Mouse (Mus musculus) layer of hippocampus, postnatal 10 days (tissue): ENCODE data around the gene 4930519G04Rik. TPM values are rescaled to one million over a fixed set of nuclear protein-coding genes. Genes with fewer than 3 reads are reported as not detected.
"Not testable (repeated sequence)": the region's sequence is repeated elsewhere in the genome, so short reads cannot be mapped to it uniquely, and the experiment has no call there.

ENCODE experiments used
- DNase-seq, 2 experiments: peaks; one replicate each; pipeline ENCODE4 v3.0.0; 2021; ENCODE audit warnings: low spot score in 2 of 2
- long read RNA-seq: library from polyadenylated mRNA; stranded (forward); transcript quantifications from one replicate; pipeline ENCODE4 v2.0.0, GENCODE M21; 2023
- total RNA-seq, 2 experiments: library from RNA; stranded (reverse); gene quantifications; 2 replicates each; pipeline ENCODE4 v1.2.3; 2021

4930519G04Rik gene
- total RNA-seq: not detected
- long read RNA-seq: 0 reads

DNA sequence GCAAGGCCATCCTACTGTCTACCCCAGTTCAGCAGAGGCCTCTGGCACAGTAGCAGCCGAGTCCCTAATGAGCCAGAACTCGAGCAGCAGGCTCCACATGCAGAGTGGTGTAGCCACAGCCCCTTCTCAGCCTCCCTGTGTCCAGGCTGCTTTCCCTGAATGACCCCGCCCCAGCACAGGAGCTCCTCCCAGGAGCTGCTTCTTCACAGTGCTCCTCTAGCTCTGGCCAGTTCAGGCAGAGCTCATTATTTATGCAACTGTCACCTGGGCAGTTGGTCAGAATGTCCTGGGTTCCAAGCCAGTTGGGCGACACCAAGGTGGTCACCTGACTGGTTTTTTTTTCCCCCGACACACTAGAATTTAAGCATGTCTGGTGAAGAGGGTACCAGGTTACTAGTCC lies at the start of gene 4930519G04Rik:
4930519G04Rik (plus strand) TSS at position 301 of the 400 bp plus-strand sequence.
- DNase-seq: not testable (repeated sequence)

GRCm38 (mm10) chr5:114804335-114804734 lies 49.1 kb upstream of the 4930519G04Rik start:
- DNase-seq: no peak

DNA sequence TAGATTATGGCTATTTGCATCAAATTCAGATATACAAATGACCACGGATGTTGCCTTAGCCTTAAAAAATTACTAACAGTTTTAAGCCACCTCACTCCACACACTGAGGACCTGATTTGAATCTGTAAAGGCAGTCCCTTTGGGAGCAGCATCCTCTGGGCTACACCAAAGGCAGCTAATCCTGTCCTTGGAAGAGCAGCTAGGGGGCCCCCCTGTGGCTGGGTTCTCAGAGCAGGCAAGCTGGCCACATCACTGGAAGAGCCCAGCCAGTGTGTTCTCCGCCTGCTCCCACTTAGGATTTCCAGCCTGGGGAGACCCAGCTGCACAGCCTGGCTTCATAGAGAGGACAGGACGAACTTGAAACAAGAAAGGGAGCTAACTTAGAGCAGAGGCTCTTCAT lies 48.5 kb upstream of the 4930519G04Rik start:
- DNase-seq: peak; percentile 59 to 69

DNA sequence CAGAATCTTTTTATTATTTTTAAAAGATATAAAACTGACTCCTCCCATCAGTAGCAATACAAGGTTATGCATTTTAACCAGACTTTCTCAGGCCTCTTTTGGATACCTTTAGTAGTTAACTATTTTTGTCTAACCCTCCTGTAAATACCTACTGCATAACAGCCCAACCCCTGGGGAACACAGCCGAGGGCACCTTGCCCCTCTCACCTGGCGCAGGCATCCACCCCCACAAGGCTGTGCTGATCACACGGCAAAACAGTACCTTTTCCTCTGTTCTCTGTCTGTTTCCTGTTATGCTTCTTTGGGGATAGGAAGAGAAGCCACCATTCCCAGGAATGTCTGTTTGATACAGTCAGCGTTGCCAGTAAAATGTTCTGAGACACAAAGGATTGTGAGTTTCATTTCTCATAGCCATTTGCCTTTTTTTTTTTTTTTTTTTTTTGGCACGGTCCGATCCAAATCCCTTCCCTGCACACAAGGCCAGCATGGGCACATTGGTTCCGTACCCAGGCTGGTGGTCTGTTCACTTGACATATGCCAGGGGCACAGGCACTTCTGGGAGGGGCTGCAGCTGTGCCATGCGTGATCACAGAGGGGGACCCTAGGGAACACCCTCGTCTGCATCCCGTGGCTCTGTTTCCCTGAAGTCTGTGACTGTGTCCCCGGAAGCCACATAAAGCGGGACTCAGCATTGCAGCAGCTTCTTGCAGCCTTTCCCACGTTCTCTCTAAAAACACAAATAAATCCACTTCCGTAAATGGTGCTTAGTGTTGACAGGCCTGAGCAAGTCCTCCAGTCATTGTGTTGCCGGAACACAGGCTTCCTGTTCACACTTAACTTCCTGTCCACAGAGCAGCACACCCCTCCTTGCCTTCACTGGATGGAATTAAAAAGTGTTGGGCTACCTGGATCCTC lies 47.8 kb upstream of the 4930519G04Rik start:
- no peak for DNase-seq

GRCm38 (mm10) chr5:114806636-114807035 lies 46.8 kb upstream of the 4930519G04Rik start:
- DNase-seq: no peak

DNA sequence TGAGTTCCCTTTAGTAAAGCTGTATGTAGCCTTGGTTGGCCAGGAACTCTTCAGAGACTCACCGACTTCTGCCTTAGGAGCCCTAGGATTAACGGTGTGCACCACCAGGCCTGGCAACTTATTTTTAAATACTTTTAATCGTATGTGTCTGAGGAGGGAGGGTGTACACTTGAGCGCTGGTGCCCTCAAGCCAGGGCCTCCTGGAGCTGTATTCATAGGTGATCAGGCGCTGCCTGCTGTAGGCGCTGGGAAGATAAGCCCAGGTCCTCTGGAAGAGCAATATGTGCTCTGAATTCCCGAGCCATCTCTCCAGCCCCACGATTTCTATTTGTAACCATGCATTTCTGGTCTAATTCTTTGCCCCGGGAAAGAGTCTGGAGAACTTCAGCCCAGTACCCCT lies 46.4 kb upstream of the 4930519G04Rik start:
- no peak for DNase-seq

DNA sequence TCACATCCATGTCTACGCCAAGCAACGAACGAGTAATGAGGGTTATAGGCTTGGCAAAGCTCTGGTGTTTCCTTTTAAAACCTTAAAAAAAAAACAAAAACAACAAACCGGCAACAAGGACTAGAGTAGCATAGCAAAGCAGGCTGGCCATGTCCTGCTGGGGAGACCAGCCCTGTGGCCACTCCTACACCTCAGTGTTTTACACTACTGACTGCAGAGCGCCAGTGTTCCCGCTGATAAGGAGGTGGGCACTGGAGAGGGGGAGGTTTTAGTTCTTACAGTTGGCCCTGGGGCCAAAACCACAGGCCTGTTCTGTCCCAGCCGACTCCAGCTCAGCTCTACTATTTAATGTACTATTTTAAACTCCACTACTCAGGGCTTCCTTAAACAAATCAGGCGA lies 46.0 kb upstream of the 4930519G04Rik start:
- DNase-seq: no peak

DNA sequence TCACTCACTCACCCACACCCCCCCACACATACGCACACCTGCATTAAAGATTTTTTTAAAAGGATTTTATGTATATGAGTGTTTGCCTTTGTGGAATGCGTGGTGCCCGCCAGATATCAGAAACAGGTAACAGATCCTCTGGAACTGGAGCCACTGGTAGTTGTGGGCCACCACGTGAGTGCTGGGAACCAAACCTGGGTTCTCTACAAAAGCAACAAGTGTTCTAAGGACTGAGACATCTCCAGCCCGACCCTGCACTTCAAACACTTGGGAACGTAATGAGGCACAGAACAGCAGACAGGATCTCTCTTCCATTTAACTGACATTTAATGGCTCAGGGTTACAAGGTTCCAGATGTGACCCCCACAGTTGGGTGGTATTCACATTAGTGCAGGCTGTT lies 45.6 kb upstream of the 4930519G04Rik start:
- no peak for DNase-seq

DNA sequence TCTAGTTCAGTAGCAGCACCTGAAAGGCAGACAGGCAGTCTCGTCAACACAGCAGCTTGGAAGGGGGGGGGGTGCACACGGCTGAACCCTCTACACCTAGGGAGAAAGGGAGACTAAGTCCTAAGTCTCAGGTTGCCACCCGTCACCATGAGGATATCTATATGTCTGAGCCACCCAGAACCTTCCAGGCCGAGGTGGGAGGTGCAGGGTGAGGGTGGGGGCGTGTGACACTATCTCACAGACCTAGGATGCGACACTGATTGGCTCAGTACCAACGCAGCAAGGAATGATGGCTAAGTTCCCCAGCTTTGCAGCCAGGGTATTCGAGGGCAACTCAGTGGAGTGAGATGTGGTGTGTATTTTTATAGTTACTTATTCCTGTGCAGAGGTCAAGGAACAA lies 45.1 kb upstream of the 4930519G04Rik start:
- DNase-seq: no peak

- DNase-seq: no peak
Observed at GRCm38 (mm10) chr5:114809181-114809756, 44.2 kb upstream of the 4930519G04Rik start.

GRCm38 (mm10) chr5:114809826-114810225 lies 43.6 kb upstream of the 4930519G04Rik start:
- no peak for DNase-seq

DNA sequence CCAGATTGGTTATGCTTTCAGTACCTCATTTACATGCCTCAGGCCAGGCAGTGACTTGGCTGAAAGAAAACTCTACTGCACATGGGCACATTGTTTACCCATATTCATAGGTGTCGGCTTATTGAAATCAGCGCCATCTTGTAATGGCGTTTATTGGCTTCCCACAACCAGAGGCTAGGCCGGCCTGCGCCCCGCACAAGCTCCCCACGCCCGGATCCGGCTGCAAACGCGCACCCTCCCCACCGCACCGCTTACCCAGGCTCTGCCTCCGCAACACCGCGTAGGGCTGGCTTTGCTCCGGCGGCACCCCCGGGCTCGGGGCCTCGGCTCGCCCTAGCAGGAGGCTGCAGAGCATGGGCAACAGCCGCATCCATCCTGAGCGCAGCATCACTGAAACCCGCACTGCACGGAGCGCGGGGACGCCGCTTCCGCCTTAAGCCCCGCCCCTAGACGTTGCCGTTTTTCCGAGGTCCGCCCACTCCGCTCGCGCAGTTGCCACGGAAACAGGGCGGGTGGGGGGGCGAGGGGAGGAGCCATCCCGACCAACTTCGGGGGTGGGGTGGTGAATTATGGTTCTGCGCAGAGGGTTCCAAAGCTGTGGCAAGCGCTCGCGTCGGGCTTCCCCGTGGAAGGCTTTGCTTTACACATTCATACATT lies 39.8 kb upstream of the 4930519G04Rik start:
- DNase-seq: peak; percentile 88 to 92

DNA sequence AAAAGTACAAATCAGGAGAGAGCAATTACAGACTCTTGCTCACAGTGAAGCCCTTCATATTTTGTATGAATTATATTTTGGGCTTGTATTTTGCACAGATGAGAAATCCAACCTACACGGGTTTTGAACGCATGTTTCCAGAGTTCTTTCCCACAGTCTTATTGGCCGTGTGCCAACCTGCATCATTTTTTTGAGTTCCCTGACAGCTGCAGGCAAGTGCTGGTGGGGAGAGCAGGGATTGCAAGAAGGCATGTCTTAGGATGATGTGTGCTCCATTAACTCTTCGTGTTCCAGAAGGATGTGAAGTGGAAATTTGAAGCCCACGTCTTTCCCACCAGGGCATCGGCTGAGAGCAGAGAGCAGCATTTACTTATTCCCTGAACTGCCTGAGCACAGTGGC lies 36.9 kb upstream of the 4930519G04Rik start:
- no peak for DNase-seq

- DNase-seq: no peak
Observed at GRCm38 (mm10) chr5:114818124-114818523, 35.3 kb upstream of the 4930519G04Rik start.

DNA sequence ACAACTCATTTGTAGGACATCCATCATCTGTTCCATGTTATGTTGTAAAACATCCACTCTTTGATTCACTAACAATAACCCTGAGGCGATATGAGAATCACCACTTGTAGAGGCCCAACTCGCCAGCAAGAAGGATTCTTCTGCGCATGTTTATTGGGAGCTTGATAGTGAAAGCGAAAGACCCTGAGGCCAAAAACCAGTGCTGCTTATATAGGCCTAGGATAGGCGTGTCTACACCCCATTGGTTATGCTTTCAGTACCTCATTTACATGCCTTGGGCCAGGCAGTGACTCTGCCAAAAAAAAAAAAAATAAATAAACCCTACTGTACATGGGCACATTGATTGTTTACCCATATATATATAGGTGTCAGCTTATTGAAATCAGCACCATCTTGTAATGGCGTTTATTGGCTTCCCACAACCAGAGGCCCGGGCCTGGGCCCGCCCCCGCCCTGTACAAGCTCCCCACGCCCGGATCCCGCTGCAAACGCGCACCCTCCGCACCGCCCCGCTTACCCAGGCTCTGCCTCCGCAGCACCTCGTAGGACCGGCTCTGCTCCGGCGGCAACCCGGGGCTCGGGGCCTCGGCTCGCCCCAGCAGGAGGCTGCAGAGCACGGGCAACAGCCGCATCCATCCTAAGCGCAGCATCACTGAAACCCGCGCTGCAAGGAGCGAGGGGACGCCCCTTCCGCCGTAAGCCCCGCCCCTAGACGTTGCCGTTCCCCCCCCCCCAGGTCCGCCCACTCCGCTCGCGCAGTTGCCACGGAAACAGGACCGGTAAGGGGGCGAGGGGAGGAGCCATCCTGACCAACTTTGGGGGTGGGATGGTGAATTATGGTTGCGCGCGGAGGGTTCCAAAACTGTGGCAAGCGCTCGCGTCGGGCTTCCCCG lies 30.4 kb upstream of the 4930519G04Rik start, which contains the start of gene 1500011B03Rik:
1500011B03Rik (minus strand) TSS at position 673 of the 893 bp plus-strand sequence.
- peak; percentile 81 to 84 for DNase-seq

DNA sequence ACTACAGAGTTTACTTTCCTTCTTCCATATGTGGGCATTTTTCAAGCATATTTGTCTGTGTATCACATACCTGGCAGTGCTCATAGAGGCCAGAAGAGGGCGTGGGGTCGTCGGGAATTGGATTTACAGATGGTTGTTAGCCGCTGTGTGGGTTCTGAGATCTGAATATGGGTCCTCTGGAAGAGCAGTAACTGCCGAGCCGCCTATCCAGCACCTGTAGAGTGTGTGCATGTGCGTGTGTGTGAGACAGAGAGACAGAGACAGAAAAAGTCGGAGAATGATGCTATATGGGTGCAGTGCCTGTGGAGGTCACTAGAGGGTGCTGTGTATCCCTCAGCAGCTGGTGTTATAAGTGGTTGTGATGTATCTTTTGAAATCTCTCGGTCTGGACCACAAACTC lies 29.3 kb upstream of the 4930519G04Rik start:
- peak; percentile 52 to 55 for DNase-seq

GRCm38 (mm10) chr5:114825978-114826691 lies 27.3 kb upstream of the 4930519G04Rik start:
- DNase-seq: peak in 1 of 2 experiments; percentile 57

DNA sequence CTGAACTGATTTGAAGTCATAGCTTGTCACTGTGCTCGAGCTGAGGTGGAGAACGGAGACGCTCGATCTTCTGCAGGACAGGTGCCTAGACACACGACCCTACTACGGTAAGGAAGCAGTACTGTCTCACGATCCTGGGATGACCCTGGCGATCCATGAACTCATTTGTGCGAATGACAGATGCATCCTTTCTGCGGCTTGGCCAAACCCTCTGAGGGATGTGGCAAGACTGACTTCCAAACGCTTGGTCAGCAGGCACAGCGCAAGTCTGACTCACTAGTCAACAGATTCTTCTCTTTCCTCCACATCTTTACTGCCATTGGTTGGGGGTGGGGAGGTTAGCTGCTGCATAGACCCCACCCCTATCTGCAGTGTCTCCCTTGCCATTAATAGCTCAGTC lies 26.0 kb upstream of the 4930519G04Rik start:
- DNase-seq: no peak

- no peak for DNase-seq
Observed at GRCm38 (mm10) chr5:114829740-114830139, 23.7 kb upstream of the 4930519G04Rik start.

- DNase-seq: no peak
Observed at GRCm38 (mm10) chr5:114836886-114837285, 16.6 kb upstream of the 4930519G04Rik start.
